Mouse (Mus musculus) heart, embryonic 12.5 days (tissue): Measurements from ENCODE around the gene Fbxo44. TPM values are rescaled to one million over a fixed set of nuclear protein-coding genes. Genes with fewer than 3 reads are reported as not detected.
"Not testable (repeated sequence)": the region's sequence is repeated elsewhere in the genome, so short reads cannot be mapped to it uniquely, and the experiment has no call there.

Experiments
- ATAC-seq: fragments of 200-750 bp; cut with Nextera tagmentation; 2 replicates; pipeline ENCODE4 v1.8.0; 2017; ENCODE audit warnings: moderate TSS enrichment, moderate library complexity; ENCODE audit not compliant: insufficient number of reproducible peaks, low FRiP score
- H3K27ac ChIP-seq: fragments of 300-500 bp; sonication (generic); 2 replicates; pipeline ENCODE4 v1.5.1; 2016; ENCODE audit warnings: mild to moderate bottlenecking, moderate library complexity; ENCODE audit not compliant: poor library complexity, severe bottlenecking
- H3K27me3 ChIP-seq: fragments of 300-500 bp; sonication (generic); replicated peaks from 2 replicates; pipeline ENCODE4 v1.6.1; 2016; ENCODE audit warnings: mild to moderate bottlenecking, moderate library complexity
- H3K36me3 ChIP-seq: fragments of 300-500 bp; sonication (generic); 2 replicates; pipeline ENCODE4 v1.6.1; 2016; ENCODE audit warnings: mild to moderate bottlenecking, moderate library complexity
- H3K4me1 ChIP-seq: fragments of 300-500 bp; sonication (generic); replicated peaks from 2 replicates; pipeline ENCODE4 v1.6.1; 2016; ENCODE audit warnings: mild to moderate bottlenecking
- H3K4me2 ChIP-seq: fragments of 300-500 bp; sonication (generic); 2 replicates; pipeline ENCODE4 v1.6.1; 2016; ENCODE audit warnings: mild to moderate bottlenecking, moderate library complexity
- H3K4me3 ChIP-seq: fragments of 300-500 bp; sonication (generic); 2 replicates; pipeline ENCODE4 v1.5.1; 2016; ENCODE audit warnings: mild to moderate bottlenecking
- H3K9ac ChIP-seq: fragments of 300-500 bp; sonication (generic); 2 replicates; pipeline ENCODE4 v1.6.1; 2016; ENCODE audit warnings: mild to moderate bottlenecking, moderate library complexity
- H3K9me3 ChIP-seq: fragments of 300-500 bp; sonication (generic); replicated peaks from 2 replicates; pipeline ENCODE4 v1.6.1; 2016; ENCODE audit warnings: mild to moderate bottlenecking, moderate library complexity
- WGBS: fragments of 180-500 bp; shearing (Covaris S2); methylation state at CpG from one replicate; pipeline ENCODE4 v1.1.7; 2016; 5-methylcytosine and 5-hydroxymethylcytosine counted together
- polyA plus RNA-seq: library from polyadenylated mRNA; unstranded; fragments of >200 nt; fragmentation: Nextera tagmentation; extraction: Ambion mirVana; gene quantifications from 2 replicates; pipeline ENCODE4 v1.2.1, GENCODE M21; 2016

The Fbxo44 gene
- 24.9 and 25.1 TPM in 2 replicates for polyA plus RNA-seq

- peaks cover 58% of the 10 kb centered on the region for H3K27me3 ChIP-seq
- peak within 1 kb of the TSS; percentile 87 for H3K9ac ChIP-seq
- peaks cover 22% of the 10 kb centered on the region for H3K36me3 ChIP-seq
- H3K4me3 ChIP-seq: peak within 1 kb of the TSS; percentile 79
- H3K27ac ChIP-seq: peak within 1 kb of the TSS; percentile 73
- H3K9me3 ChIP-seq: no peaks in the 10 kb centered on the region
- under 1% methylated on average over 43 of the region's 43 CpGs for WGBS
- peak within 1 kb of the TSS; percentile 98 for H3K4me2 ChIP-seq
- ATAC-seq: peak; percentile 58
- peaks cover 35% of the 10 kb centered on the region for H3K4me1 ChIP-seq
Measured at GRCm38 (mm10) chr4:148160436-148161390, at the start of gene Fbxo44, which contains the start of gene Fbxo2. Fbxo44 (minus strand) TSS chr4:148160482. Fbxo2 (plus strand) TSS chr4:148160621.

- H3K4me3 ChIP-seq: no peak overlapping the region
- no peaks in the 10 kb centered on the region for H3K4me1 ChIP-seq
- no peak overlapping the region for H3K4me2 ChIP-seq
- H3K9me3 ChIP-seq: peaks cover 3% of the 10 kb centered on the region
- peaks cover 18% of the 10 kb centered on the region; the same call in 1 of the 2 replicates for H3K27me3 ChIP-seq
- WGBS: 71% methylated on average over 6 of the region's 6 CpGs
- no peaks in the 10 kb centered on the region for H3K36me3 ChIP-seq
- no peak overlapping the region for H3K27ac ChIP-seq
- ATAC-seq: no peak
- H3K9ac ChIP-seq: no peak overlapping the region
Measured at GRCm38 (mm10) chr4:148204873-148205232, 44.6 kb upstream of the Fbxo44 start.

GRCm38 (mm10) chr4:148204061-148204872 is 44.0 kb upstream of the Fbxo44 start:
- H3K27me3 ChIP-seq: peaks cover 22% of the 10 kb centered on the region
- WGBS: 46% methylated on average over 15 of the region's 15 CpGs
- peak overlapping the region; percentile 52; the same call in 1 of the 2 replicates for H3K27ac ChIP-seq
- no peak overlapping the region for H3K4me2 ChIP-seq
- H3K4me3 ChIP-seq: no peak overlapping the region
- H3K9me3 ChIP-seq: peaks cover 3% of the 10 kb centered on the region; the same call in 1 of the 2 replicates
- peak; percentile 95 for ATAC-seq
- no peak overlapping the region for H3K9ac ChIP-seq
- no peaks in the 10 kb centered on the region for H3K4me1 ChIP-seq
- no peaks in the 10 kb centered on the region for H3K36me3 ChIP-seq

DNA sequence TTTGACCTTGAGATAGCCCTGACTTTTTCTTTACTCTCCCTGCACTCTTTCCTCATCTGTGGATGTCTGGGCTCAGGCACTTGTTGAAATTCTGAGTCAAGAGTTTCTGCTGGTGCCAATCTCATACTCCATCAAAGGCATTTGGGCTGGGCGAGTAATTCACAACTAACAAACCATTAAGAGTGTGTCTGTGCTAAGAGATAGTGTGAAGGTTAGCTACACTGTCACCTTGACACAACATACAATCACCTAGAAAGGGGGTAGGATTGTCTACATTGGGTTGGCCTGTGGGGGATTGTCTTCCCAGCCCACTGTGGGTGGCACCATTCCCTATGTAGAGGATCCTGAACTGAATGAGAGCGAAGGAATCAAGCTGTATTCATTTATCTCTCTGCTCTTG is 43.3 kb upstream of the Fbxo44 start:
- WGBS: 76% methylated on average over 2 of the region's 2 CpGs
- peaks cover 27% of the 10 kb centered on the region for H3K27me3 ChIP-seq
- no peaks in the 10 kb centered on the region for H3K36me3 ChIP-seq
- no peak for ATAC-seq
- H3K27ac ChIP-seq: no peak overlapping the region; the same call in 1 of the 2 replicates
- no peak overlapping the region for H3K4me2 ChIP-seq
- H3K9me3 ChIP-seq: peaks cover 3% of the 10 kb centered on the region; the same call in 1 of the 2 replicates
- H3K9ac ChIP-seq: no peak overlapping the region
- no peaks in the 10 kb centered on the region for H3K4me1 ChIP-seq
- no peak overlapping the region for H3K4me3 ChIP-seq

DNA sequence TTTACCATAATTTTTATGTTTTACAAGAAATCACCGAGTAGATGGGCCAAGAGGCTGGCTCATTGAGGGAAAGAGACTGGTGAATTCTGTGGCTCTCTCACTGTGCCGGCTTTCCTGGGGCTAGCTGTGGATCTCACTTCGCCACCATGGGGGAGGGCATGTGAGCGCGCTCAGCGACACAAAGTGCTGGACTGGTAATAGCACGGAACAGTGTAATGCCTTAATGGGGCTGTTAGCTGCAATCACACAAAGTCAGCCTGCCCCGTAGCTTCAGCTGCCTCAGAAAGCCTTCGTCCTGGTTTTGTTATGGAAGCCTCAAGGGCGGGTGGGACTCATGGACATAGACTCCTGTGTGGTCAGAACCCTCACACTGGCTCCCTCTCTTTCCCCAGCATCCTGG is 38.4 kb upstream of the Fbxo44 start:
- H3K4me1 ChIP-seq: no peaks in the 10 kb centered on the region
- H3K27ac ChIP-seq: no peak overlapping the region
- H3K9ac ChIP-seq: no peak overlapping the region
- H3K4me2 ChIP-seq: no peak overlapping the region
- H3K9me3 ChIP-seq: no peaks in the 10 kb centered on the region; the same call in 1 of the 2 replicates
- H3K36me3 ChIP-seq: no peaks in the 10 kb centered on the region
- H3K4me3 ChIP-seq: no peak overlapping the region
- WGBS: 52% methylated on average over 10 of the region's 10 CpGs
- ATAC-seq: no peak
- H3K27me3 ChIP-seq: peaks cover 27% of the 10 kb centered on the region

DNA sequence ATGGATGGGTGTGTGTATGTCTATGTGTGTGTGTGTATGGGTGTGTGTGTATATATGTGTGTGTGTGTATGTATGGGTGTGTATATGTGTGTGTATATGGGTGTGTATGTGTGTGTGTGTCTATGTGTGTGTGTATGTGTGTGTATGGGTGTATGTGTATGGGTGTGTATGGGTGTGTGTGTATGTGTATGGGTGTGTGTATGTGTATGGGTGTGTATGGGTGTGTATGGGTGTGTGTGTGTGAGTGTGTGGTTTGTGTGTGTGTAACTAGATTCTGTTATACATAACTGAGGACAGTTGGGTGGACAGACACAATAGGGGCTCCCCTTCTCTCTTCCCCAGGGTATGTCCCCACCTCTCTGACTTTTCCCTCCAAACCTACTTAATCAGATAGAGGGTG is 34.1 kb upstream of the Fbxo44 start:
- H3K4me3 ChIP-seq: no peak overlapping the region
- no peak overlapping the region for H3K4me2 ChIP-seq
- ATAC-seq: no peak
- peaks cover 12% of the 10 kb centered on the region for H3K27me3 ChIP-seq
- no peaks in the 10 kb centered on the region for H3K9me3 ChIP-seq
- no peaks in the 10 kb centered on the region for H3K4me1 ChIP-seq
- H3K9ac ChIP-seq: no peak overlapping the region
- no peak overlapping the region for H3K27ac ChIP-seq
- no peaks in the 10 kb centered on the region for H3K36me3 ChIP-seq

GRCm38 (mm10) chr4:148192707-148193245 is 32.5 kb upstream of the Fbxo44 start:
- WGBS: 25% methylated on average over 11 of the region's 11 CpGs
- 0 out of 2 replicates have a peak overlapping the region, but pooled peaks have one; percentile 13 for H3K4me2 ChIP-seq
- H3K27ac ChIP-seq: no peak overlapping the region
- H3K4me3 ChIP-seq: no peak overlapping the region
- no peaks in the 10 kb centered on the region for H3K4me1 ChIP-seq
- H3K9ac ChIP-seq: no peak overlapping the region
- no peak for ATAC-seq
- H3K36me3 ChIP-seq: no peaks in the 10 kb centered on the region
- H3K27me3 ChIP-seq: peaks cover 3% of the 10 kb centered on the region; the same call in 1 of the 2 replicates
- no peaks in the 10 kb centered on the region for H3K9me3 ChIP-seq

DNA sequence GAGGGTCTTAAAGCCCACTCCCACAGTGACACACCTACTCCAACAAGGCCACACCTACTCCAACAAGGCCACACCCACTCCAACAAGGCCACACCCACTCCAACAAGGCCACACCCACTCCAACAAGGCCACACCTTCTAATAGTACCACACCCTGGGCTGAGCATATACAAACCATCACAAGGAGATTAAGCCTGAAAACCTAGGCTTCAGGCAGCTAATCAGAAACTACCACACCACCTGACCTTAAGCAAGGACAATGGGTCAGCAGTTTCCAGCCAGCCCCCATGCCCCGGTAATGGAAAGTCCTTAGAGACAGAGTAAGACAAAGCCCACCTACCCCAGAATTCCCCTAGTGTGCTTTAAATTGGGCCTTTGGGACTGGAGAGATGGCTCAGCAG is 28.5 kb upstream of the Fbxo44 start:
- WGBS: 83% methylated on average over 1 of the region's 1 CpGs
- H3K4me3 ChIP-seq, H3K9me3 ChIP-seq, H3K4me2 ChIP-seq, H3K9ac ChIP-seq, ATAC-seq, H3K27me3 ChIP-seq, H3K27ac ChIP-seq, H3K4me1 ChIP-seq, H3K36me3 ChIP-seq: not testable (repeated sequence)

DNA sequence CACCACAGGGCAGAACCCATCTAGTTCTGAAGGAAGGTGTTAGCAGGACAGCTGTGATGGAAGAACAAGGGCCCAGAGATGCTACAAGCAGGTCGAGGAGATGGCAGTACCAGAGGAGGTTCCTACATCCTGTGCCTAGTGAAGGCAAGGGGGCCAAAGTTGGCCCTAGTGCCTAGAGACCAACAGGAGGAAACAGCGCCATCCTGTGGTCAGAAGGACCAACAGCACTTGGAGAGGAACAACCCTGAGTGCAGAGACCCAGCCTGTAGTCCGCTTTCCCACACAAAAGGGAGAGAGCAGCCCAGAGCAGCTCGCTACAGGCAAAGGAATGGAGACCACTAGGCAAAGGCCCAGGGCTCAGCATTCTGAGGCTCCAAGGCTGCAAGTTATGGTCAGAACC is 25.5 kb upstream of the Fbxo44 start:
- H3K9ac ChIP-seq: no peak overlapping the region
- H3K27me3 ChIP-seq: peaks cover 16% of the 10 kb centered on the region
- WGBS: 61% methylated on average over 4 of the region's 4 CpGs
- H3K4me2 ChIP-seq: no peak overlapping the region
- H3K36me3 ChIP-seq: no peaks in the 10 kb centered on the region
- H3K27ac ChIP-seq: no peak overlapping the region
- ATAC-seq: no peak
- H3K4me1 ChIP-seq: no peaks in the 10 kb centered on the region
- no peak overlapping the region for H3K4me3 ChIP-seq
- H3K9me3 ChIP-seq: no peaks in the 10 kb centered on the region

DNA sequence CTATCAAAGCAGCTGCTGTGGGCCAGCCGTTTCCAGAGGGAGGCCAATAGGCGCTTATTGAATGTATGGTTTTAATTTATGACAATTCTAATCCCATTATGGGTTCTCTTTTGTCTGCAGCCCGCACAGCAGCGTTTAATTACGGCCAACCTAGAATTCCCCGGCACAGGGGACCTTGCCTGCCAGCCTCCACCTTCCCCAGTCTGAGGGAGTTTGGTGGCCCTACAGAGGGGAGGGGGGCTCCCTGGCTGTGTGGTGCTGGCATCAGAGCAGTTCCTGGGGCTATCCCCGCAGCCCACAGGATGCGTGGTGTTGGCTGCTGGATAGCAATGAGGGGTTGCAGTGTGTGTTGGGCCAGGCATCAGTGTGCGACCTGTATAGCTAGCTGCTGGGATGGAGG is 24.3 kb upstream of the Fbxo44 start:
- Histone ChIP-seq H3K4me3 (no peak overlapping the region), H3K9ac (no peak overlapping the region), H3K27me3 (peaks cover 20% of the 10 kb centered on the region), H3K36me3 (no peaks in the 10 kb centered on the region), H3K4me1 (no peaks in the 10 kb centered on the region), H3K4me2 (no peak overlapping the region), H3K9me3 (no peaks in the 10 kb centered on the region), H3K27ac (no peak overlapping the region)
- 67% methylated on average over 9 of the region's 9 CpGs for whole genome bisulfite sequencing
- no peak for ATAC-seq

DNA sequence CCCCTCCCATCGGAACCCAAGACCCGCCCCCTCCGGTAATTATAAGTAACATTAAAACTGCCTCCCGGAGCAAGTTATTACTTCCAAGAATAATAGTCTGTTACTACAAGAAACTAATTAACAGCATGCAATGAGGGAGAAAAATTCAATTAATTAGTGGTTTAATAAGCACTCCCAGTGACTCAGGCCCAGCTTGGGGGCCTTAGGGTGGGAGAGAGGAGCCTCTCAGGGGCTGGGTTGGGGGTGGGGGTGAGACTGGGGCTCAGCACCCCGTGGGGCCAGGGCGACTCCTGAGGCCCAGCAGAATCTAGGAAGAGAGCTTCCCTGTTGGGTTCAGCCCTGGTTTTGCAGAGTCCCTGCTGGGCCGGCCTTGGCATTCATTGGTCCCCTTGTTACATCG is 22.1 kb upstream of the Fbxo44 start:
- no peak for ATAC-seq
- H3K9me3 ChIP-seq: no peaks in the 10 kb centered on the region
- WGBS: 31% methylated on average over 8 of the region's 8 CpGs

More for the DNA sequence above, 22.1 kb upstream of the Fbxo44 start:
- no peak overlapping the region for H3K9ac ChIP-seq
- peaks cover 39% of the 10 kb centered on the region for H3K27me3 ChIP-seq
- H3K36me3 ChIP-seq: no peaks in the 10 kb centered on the region
- H3K27ac ChIP-seq: no peak overlapping the region
- no peak overlapping the region for H3K4me2 ChIP-seq
- H3K4me3 ChIP-seq: no peak overlapping the region
- no peaks in the 10 kb centered on the region for H3K4me1 ChIP-seq
